Mouse (Mus musculus) 3T3-L1 (cell line): ENCODE results near the gene Nim1k.

Experiments used
- DNase-seq: peaks from one replicate; pipeline ENCODE4 v3.0.0-alpha.2; 2015; ENCODE audit warnings: low read depth, low spot score

Gene Nim1k

GRCm38 (mm10) chr13:119755681-119756471 lies at the start of gene Nim1k:
TSS of gene Nim1k (minus strand) at chr13:119755882.
- peak; percentile 81 for DNase-seq

GRCm38 (mm10) chr13:119797656-119798055 lies 42.0 kb upstream of the Nim1k start:
- no peak for DNase-seq

GRCm38 (mm10) chr13:119792791-119793404 lies 37.2 kb upstream of the Nim1k start:
- DNase-seq = no peak

- no peak for DNase-seq
Observed at GRCm38 (mm10) chr13:119791580-119792135, 36.0 kb upstream of the Nim1k start.

GRCm38 (mm10) chr13:119790761-119791579 lies 35.3 kb upstream of the Nim1k start, which contains the start of gene Zfp131:
TSS of gene Zfp131 (minus strand) at chr13:119790889.
- DNase-seq = peak; percentile 88

GRCm38 (mm10) chr13:119789851-119790717 lies 34.4 kb upstream of the Nim1k start:
- DNase-seq = peak; percentile 69

- no peak for DNase-seq
Observed at GRCm38 (mm10) chr13:119783581-119783980, 27.9 kb upstream of the Nim1k start.

GRCm38 (mm10) chr13:119768541-119768940 lies 12.9 kb upstream of the Nim1k start:
- no peak for DNase-seq

GRCm38 (mm10) chr13:119766480-119766879 lies 10.8 kb upstream of the Nim1k start:
- DNase-seq = no peak

GRCm38 (mm10) chr13:119756831-119757230 lies 1.1 kb upstream of the Nim1k start:
- peak; percentile 43 for DNase-seq

GRCm38 (mm10) chr13:119755141-119755547 lies 538 bp downstream of the Nim1k start:
- peak; percentile 10 for DNase-seq

GRCm38 (mm10) chr13:119754635-119755020 lies 1.1 kb downstream of the Nim1k start:
- DNase-seq = no peak

- DNase-seq = peak; percentile 31
Observed at GRCm38 (mm10) chr13:119753859-119754634, 1.6 kb downstream of the Nim1k start.

GRCm38 (mm10) chr13:119746930-119747329 lies 8.8 kb downstream of the Nim1k start:
- DNase-seq = no peak

- DNase-seq = no peak
Observed at GRCm38 (mm10) chr13:119743470-119743869, 12.2 kb downstream of the Nim1k start.

- no peak for DNase-seq
Observed at GRCm38 (mm10) chr13:119742711-119743415, 12.8 kb downstream of the Nim1k start.

GRCm38 (mm10) chr13:119741390-119742237 lies 14.1 kb downstream of the Nim1k start:
- no peak for DNase-seq

GRCm38 (mm10) chr13:119731448-119731847 lies 24.2 kb downstream of the Nim1k start:
- no peak for DNase-seq
